Mouse (Mus musculus) granulocyte monocyte progenitor cell, adult 5-6 weeks (primary cell): ENCODE results near the gene Dus2. TPM values are rescaled to one million over a fixed set of nuclear protein-coding genes. Genes with fewer than 3 reads are reported as not detected.

Experiments
- ATAC-seq: replicated peaks from 2 replicates; pipeline ENCODE4 v1.8.0; 2016; ENCODE audit warnings: mild to moderate bottlenecking, moderate TSS enrichment, inconsistent platforms; ENCODE audit not compliant: poor library complexity, severe bottlenecking
- total RNA-seq, 2 experiments: library from RNA; stranded (forward) in 1 of 2; stranded (reverse) in 1 of 2; fragments of 200-712, 200-1000 nt in 1 of 2; fragments of >200 nt in 1 of 2; fragmentation: Nextera tagmentation in 1 of 2; gene quantifications; 2 replicates each; pipeline ENCODE4 v1.2.3; 2014 to 2017

The Dus2 gene
- total RNA-seq, 2 experiments from 2014 or later: 9.6 to 20.1 TPM

DNA sequence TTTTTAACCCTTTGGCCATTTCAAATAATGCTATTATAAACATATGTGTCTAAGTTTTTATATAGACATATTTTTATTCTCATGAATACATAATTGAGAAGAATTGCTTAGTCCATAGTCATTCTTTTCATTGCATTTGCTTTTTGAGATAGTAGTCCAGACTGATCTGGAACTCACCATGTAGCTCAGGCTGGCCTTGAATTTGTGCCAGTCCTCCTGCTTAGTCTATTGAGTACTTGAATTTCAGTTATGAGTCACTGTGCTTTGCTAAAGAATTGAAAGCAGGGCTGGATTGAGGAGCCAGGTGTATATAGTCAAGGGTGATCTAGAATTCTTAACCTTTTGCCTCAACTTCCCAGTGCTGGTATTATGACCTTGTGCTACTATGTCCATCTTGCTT lies 83.1 kb downstream of the Dus2 start:
- no peak for ATAC-seq

DNA sequence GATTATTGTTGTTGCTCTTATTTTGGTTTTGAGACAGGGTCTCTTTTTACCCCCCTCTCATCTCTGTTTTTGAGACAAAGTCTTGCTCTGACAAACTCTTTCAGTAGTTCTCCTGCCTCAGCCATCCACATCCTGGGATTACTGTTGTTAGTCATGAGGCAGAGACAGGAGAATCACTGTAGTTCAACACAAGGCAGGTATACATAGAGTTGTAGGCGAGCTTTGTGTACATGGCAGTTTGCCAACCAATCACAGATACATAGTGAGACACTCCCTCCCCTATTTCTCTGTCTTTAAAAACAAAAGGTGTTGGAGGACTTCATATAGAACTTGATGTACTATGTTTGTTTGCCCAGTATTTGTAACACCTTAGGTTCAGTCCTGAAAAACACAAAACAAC lies 83.5 kb downstream of the Dus2 start:
- ATAC-seq: no peak

DNA sequence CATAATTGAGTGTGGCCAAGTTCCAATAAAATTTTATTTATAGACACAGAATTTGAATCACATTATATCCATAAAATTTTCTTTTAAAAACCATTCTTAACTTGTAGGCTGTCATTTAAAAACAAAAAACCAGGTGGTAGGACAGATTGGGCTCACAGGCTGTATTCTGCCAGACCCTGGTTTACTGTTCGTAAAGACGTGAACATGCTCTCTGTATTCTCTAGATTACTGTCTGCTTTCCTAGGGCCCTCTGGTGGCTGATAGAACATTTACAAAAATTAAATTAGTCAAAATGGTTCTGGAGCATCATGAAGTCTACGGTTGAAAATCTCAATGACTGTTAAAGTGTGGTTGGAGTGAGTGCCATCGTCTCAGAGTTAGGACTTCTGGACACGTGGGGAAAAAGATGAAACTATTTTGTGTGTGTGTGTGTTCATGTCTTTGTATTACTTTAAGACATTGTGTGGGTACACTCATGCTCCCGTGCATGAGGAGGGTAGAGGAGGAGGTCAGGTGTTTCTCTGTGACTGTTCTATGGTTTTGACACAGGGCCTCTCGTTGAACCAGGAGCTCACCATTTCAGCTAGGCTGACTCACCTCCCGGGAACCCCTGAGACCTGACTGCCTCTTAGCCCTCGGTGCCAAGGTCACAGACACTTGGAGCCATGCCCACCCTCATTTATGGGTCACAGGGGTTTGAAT lies 84.2 kb downstream of the Dus2 start:
- ATAC-seq: no peak

- ATAC-seq: no peak
Measured at GRCm38 (mm10) chr8:106075863-106076174, 84.7 kb downstream of the Dus2 start.

- 0 out of 2 replicates have a peak, but pooled peaks have one; percentile 27 for ATAC-seq
Measured at GRCm38 (mm10) chr8:106076612-106077011, 85.5 kb downstream of the Dus2 start.

GRCm38 (mm10) chr8:106077452-106078067 lies 86.4 kb downstream of the Dus2 start:
- no peak for ATAC-seq

DNA sequence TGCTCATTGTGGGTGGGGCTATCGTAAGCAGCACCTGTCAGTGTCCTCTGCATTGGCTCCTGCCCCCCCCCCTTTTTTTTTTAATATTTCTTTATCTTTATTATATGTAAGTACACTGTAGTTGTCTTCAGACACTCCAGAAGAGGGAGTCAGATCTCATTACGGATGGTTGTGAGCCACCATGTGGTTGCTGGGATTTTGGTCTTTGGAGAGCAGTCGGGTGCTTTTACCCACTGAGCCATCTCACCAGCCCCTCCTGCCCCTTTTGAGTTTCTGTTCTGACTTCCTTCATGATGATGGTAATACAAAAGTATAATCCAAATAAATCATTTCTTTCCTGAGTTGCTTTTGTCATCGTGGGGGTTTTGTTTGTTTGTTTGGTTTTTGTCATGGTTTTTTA lies 111.2 kb downstream of the Dus2 start:
- ATAC-seq: no peak

Other genes starting within 250 kb of the Dus2 start
- gene Gfod2, start 232.7 kb upstream of the Dus2 start, total RNA-seq (2014; fragmentation: Nextera tagmentation): 1.7 TPM in 1 of 2 replicates, not detected in the other
- 3.4 and 4.6 TPM in 2 replicates for gene Gfod2, start 232.7 kb upstream of the Dus2 start, total RNA-seq (2017)
- gene Ranbp10, start 164.0 kb upstream of the Dus2 start, total RNA-seq (2014; fragmentation: Nextera tagmentation): 12.9 and 16.7 TPM in 2 replicates
- gene Ranbp10, start 164.0 kb upstream of the Dus2 start, total RNA-seq (2017): 7.2 and 8.3 TPM in 2 replicates
- not detected in 2 replicates for gene Tsnaxip1, start 163.6 kb upstream of the Dus2 start, total RNA-seq (2014; fragmentation: Nextera tagmentation)
- gene Tsnaxip1, start 163.6 kb upstream of the Dus2 start, total RNA-seq (2017): not detected in 2 replicates
- gene Cenpt, start 138.1 kb upstream of the Dus2 start, total RNA-seq (2014; fragmentation: Nextera tagmentation): 21.4 and 22.0 TPM in 2 replicates
- 9.9 and 10.0 TPM in 2 replicates for gene Cenpt, start 138.1 kb upstream of the Dus2 start, total RNA-seq (2017)
- gene Thap11, start 136.2 kb upstream of the Dus2 start, total RNA-seq (2014; fragmentation: Nextera tagmentation): 20.4 and 30.1 TPM in 2 replicates
- 29.9 and 36.8 TPM in 2 replicates for gene Thap11, start 136.2 kb upstream of the Dus2 start, total RNA-seq (2017)
- gene Nutf2, start 130.8 kb upstream of the Dus2 start, total RNA-seq (2014; fragmentation: Nextera tagmentation): 158 and 185 TPM in 2 replicates
- gene Nutf2, start 130.8 kb upstream of the Dus2 start, total RNA-seq (2017): 59.3 and 120 TPM in 2 replicates
- 26.7 and 29.3 TPM in 2 replicates for gene Edc4, start 110.5 kb upstream of the Dus2 start, total RNA-seq (2014; fragmentation: Nextera tagmentation)
- 26.4 and 42.3 TPM in 2 replicates for gene Edc4, start 110.5 kb upstream of the Dus2 start, total RNA-seq (2017)
- 0.90 TPM in 1 of 2 replicates, not detected in the other for gene Nrn1l, start 97.8 kb upstream of the Dus2 start, total RNA-seq (2014; fragmentation: Nextera tagmentation)
- gene Nrn1l, start 97.8 kb upstream of the Dus2 start, total RNA-seq (2017): not detected in 2 replicates
- gene Pskh1, start 90.9 kb upstream of the Dus2 start, total RNA-seq (2014; fragmentation: Nextera tagmentation): 18.0 and 28.1 TPM in 2 replicates
- 19.7 and 20.6 TPM in 2 replicates for gene Pskh1, start 90.9 kb upstream of the Dus2 start, total RNA-seq (2017)
- gene Ctrl, start 57.5 kb upstream of the Dus2 start, total RNA-seq (2014; fragmentation: Nextera tagmentation): 2.9 and 5.5 TPM in 2 replicates
- 2.7 TPM in 1 of 2 replicates, not detected in the other for gene Ctrl, start 57.5 kb upstream of the Dus2 start, total RNA-seq (2017)
- gene Psmb10, start 52.9 kb upstream of the Dus2 start, total RNA-seq (2014; fragmentation: Nextera tagmentation): 176 and 220 TPM in 2 replicates
- 71.7 and 92.7 TPM in 2 replicates for gene Psmb10, start 52.9 kb upstream of the Dus2 start, total RNA-seq (2017)
- gene Lcat, start 48.0 kb upstream of the Dus2 start, total RNA-seq (2014; fragmentation: Nextera tagmentation): not detected in 2 replicates
- gene Lcat, start 48.0 kb upstream of the Dus2 start, total RNA-seq (2017): not detected in 2 replicates
- gene Slc12a4, start 25.2 kb upstream of the Dus2 start, total RNA-seq (2014; fragmentation: Nextera tagmentation): 4.7 and 7.8 TPM in 2 replicates
- 1.6 and 6.8 TPM in 2 replicates for gene Slc12a4, start 25.2 kb upstream of the Dus2 start, total RNA-seq (2017)
- not detected in 2 replicates for gene Dpep3, start 11.9 kb upstream of the Dus2 start, total RNA-seq (2014; fragmentation: Nextera tagmentation)
- gene Dpep3, start 11.9 kb upstream of the Dus2 start, total RNA-seq (2017): not detected in 2 replicates
- gene Dpep2nb, start 14.6 kb downstream of the Dus2 start, total RNA-seq (2014; fragmentation: Nextera tagmentation): not detected in 2 replicates
- gene Dpep2nb, start 14.6 kb downstream of the Dus2 start, total RNA-seq (2017): 0.39 TPM in 1 of 2 replicates, not detected in the other
- 5.6 and 11.6 TPM in 2 replicates for gene Ddx28, start 20.5 kb downstream of the Dus2 start, total RNA-seq (2014; fragmentation: Nextera tagmentation)
- gene Ddx28, start 20.5 kb downstream of the Dus2 start, total RNA-seq (2017): 15.1 and 20.2 TPM in 2 replicates
- 74.1 and 86.3 TPM in 2 replicates for gene Nfatc3, start 67.5 kb downstream of the Dus2 start, total RNA-seq (2014; fragmentation: Nextera tagmentation)
- gene Nfatc3, start 67.5 kb downstream of the Dus2 start, total RNA-seq (2017): 31.7 and 32.7 TPM in 2 replicates
- not detected in 2 replicates for gene Esrp2, start 145.6 kb downstream of the Dus2 start, total RNA-seq (2014; fragmentation: Nextera tagmentation)
- not detected in 2 replicates for gene Esrp2, start 145.6 kb downstream of the Dus2 start, total RNA-seq (2017)
- gene Pla2g15, start 159.1 kb downstream of the Dus2 start, total RNA-seq (2014; fragmentation: Nextera tagmentation): 22.9 and 35.4 TPM in 2 replicates
- gene Pla2g15, start 159.1 kb downstream of the Dus2 start, total RNA-seq (2017): 12.9 and 17.9 TPM in 2 replicates
- 29.6 and 30.3 TPM in 2 replicates for gene Slc7a6, start 177.5 kb downstream of the Dus2 start, total RNA-seq (2014; fragmentation: Nextera tagmentation)
- 21.9 and 31.5 TPM in 2 replicates for gene Slc7a6, start 177.5 kb downstream of the Dus2 start, total RNA-seq (2017)
- 35.9 and 45.8 TPM in 2 replicates for gene Slc7a6os, start 219.6 kb downstream of the Dus2 start, total RNA-seq (2014; fragmentation: Nextera tagmentation)
- 36.2 and 37.2 TPM in 2 replicates for gene Slc7a6os, start 219.6 kb downstream of the Dus2 start, total RNA-seq (2017)
- 22.9 and 31.2 TPM in 2 replicates for gene Prmt7, start 219.6 kb downstream of the Dus2 start, total RNA-seq (2014; fragmentation: Nextera tagmentation)
- gene Prmt7, start 219.6 kb downstream of the Dus2 start, total RNA-seq (2017): 46.4 and 66.3 TPM in 2 replicates